Mouse (Mus musculus) ES-CJ7 (cell line): ENCODE data around the gene Jdp2.

Source experiments
- DNase-seq: peaks from one replicate; pipeline ENCODE4 v3.0.0; 2011; ENCODE audit warnings: low read depth, low spot score

Jdp2 gene

DNA sequence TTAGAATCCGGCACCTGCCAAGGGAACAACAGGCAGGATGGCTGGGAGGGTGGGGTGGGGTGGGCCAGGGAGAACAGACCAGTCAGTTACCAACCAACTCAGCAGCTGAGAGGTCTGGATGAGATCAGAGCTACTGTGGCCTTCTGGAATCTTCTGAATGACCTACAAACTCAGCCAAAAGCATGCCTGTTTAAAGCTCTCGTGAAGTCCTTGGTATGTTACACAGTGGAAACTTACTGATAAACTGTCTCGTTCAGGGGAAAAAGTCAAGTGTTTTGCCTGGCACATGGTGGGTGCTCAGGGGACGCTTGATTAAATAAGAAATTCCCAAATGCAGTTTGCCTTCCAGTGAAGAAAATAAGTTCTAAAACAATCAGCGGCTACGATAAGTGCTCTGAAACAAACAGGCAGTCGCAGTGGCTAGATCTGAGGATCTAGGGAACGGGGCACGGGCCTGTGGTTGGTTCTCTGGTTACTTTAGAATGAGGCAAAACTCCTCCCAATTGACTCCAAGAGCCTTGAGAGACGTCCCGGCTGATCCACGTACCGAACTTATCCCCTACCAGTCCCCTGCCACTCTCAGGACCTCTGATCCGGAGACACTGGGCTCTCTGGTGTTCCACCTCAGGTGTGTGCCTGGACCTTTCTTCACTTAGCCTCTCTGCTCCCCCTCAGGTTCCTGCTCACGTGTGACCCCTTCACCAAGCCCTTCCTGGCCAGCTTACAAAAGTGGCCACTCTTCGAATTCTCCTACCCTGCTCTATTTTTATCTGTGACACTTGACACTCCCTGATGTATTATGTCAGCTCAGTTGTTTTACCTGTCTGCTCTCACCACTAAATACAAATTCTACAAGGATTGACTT, 85.8 kb downstream of the Jdp2 start:
- DNase-seq, result no peak

DNA sequence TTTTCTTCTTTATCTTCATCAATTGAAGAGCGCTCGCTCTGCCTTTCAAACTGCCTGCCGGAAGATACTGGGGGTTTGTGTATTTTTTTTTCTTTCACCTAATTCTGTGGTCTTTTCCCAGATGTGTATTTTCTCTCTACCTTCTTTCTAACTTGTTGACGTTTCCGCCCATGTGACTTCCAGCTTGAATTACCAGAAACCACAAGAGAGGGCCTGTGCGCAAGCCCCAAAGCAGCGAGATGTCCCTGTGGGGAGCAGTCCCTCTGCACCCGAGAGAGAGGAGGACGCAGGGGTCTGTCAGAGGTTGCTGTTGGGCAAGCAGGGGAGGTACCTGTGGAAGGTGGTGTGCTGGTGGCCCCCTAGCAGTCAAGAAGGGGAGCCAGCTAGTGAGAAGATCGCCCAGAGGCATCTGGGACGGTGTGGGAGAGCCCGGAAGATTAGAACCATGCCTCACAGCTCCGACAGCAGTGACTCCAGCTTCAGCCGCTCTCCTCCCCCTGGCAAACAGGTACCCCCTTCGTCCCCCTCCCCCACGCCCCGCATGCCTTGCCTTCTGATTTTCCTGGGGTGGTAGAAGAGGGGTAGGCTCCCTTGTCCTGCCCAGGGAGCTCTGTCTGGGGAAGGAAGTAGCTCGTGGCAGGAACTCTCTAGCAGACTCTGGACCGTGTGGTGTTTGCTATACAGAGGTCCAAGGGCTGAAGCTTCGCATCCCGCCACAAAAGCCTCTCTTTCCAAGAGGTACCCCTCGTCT, 87.8 kb downstream of the Jdp2 start, which contains the start of gene Batf:
Gene Batf (plus strand): TSS at position 204 of the 751 bp plus-strand sequence.
- no peak for DNase-seq

DNA sequence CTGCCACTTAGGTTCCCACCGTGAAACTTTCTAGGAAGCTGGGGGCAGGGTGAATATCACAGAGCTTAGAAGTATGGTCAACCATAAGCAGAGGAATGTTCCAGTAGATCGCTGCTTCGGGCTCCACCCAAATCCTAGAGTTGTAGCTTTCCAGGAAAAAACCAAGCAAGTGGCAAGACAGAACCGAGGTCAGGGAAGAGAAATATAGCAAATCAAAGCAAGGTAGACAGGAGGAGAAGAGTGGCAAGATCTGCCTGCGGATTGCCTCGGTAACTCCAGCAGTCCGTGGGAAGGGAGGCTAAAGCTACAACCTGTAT, 88.3 kb downstream of the Jdp2 start:
- DNase-seq, result no peak

DNA sequence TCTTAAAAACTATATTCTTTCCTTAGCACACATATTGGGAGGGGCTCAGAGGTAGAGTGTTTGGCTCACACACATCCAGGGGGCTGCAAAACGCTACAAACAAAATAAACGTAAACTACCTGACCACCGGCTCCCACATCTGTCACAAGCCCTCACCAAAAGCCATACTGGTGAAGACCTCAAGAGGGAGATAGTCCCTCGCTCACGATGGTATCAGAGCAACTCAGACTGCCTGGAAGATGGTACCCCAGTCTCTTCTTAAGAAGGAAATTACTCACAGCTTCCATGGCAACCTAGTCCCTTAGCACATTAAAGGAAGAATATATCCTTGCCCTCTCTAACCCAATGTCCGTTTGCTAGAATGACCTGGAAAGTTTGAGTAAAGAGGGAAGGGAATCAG, 89.0 kb downstream of the Jdp2 start:
- peak; percentile 13 for DNase-seq
